Comparison of ENCODE assay signal across 15 mouse cellular contexts in genomic region chr5:144370986-144371385, GRCm38 (mm10). TPM values are rescaled to one million over a fixed set of nuclear protein-coding genes. Genes with fewer than 3 reads are reported as not detected.
DNase-seq lines count a peak whose midpoint lies in the region; ATAC-seq and TF ChIP-seq lines count a peak whose summit lies in the region.
"Had no signal": no experiment of that assay in that cellular context is flagged by ENCODE, and none has a peak within 500 bp of the region (broad histone marks: within the 10 kb centered on the region; RNA-seq: fewer than 3 reads in every experiment).

No protein-coding gene starts in this region.

- no peaks in the 10 kb centered on the region for H3K36me3 ChIP-seq in hindbrain, embryonic 10.5 days
- H3K36me3 ChIP-seq in hindbrain, embryonic 14.5 days (replicated peaks; ENCODE audit: control insufficient read depth, insufficient read depth) = no peaks in the 10 kb centered on the region
- H3K36me3 ChIP-seq in limb, embryonic 11.5 days (ENCODE audit: control insufficient read depth, insufficient read depth, low read length) = no peaks in the 10 kb centered on the region
- H3K36me3 ChIP-seq in liver, postnatal 0 days (replicated peaks; ENCODE audit: insufficient read depth, low read length) = no peaks in the 10 kb centered on the region
- H3K36me3 ChIP-seq: heart, embryonic 13.5 days; hindbrain, embryonic 15.5 days had no signal

- H3K27ac ChIP-seq in hindbrain, embryonic 10.5 days = no peak overlapping the region
- H3K27ac ChIP-seq in hindbrain, embryonic 14.5 days = no peak overlapping the region
- no peak overlapping the region for H3K27ac ChIP-seq in limb, embryonic 11.5 days (replicated peaks; ENCODE audit: low read depth, low read length)
- H3K27ac ChIP-seq in liver, postnatal 0 days (ENCODE audit: low read depth) = peak overlapping the region; percentile 89
- H3K27ac ChIP-seq: heart, embryonic 13.5 days; hindbrain, embryonic 15.5 days had no signal

- H3K27me3 ChIP-seq in hindbrain, embryonic 10.5 days (ENCODE audit: insufficient read depth, poor library complexity, severe bottlenecking) = no peaks in the 10 kb centered on the region
- H3K27me3 ChIP-seq in hindbrain, embryonic 14.5 days (ENCODE audit: control insufficient read depth, insufficient read depth, low read length) = no peaks in the 10 kb centered on the region
- no peaks in the 10 kb centered on the region for H3K27me3 ChIP-seq in limb, embryonic 11.5 days (ENCODE audit: control insufficient read depth, insufficient read depth, low read length)
- no peaks in the 10 kb centered on the region for H3K27me3 ChIP-seq in liver, postnatal 0 days (ENCODE audit: insufficient read depth, low read length)
- H3K27me3 ChIP-seq: heart, embryonic 13.5 days; hindbrain, embryonic 15.5 days; Patski had no signal

- H3K9me3 ChIP-seq in hindbrain, embryonic 10.5 days = no peaks in the 10 kb centered on the region
- no peaks in the 10 kb centered on the region for H3K9me3 ChIP-seq in hindbrain, embryonic 14.5 days (ENCODE audit: control insufficient read depth, low read length)
- H3K9me3 ChIP-seq in limb, embryonic 11.5 days (ENCODE audit: control insufficient read depth, low read length) = no peaks in the 10 kb centered on the region
- no peaks in the 10 kb centered on the region for H3K9me3 ChIP-seq in liver, postnatal 0 days (ENCODE audit: low read length)
- H3K9me3 ChIP-seq: heart, embryonic 13.5 days; hindbrain, embryonic 15.5 days had no signal

- ATAC-seq in hindbrain, embryonic 14.5 days (ENCODE audit: low FRiP score) = no peak
- no peak for ATAC-seq in limb, embryonic 11.5 days (ENCODE audit: insufficient number of reproducible peaks, low FRiP score, low TSS enrichment, low read depth)
- ATAC-seq in liver, postnatal 0 days = peak; percentile 61
- ATAC-seq: Patski had no signal

- 5% methylated on average over 6 of the region's 6 CpGs for WGBS in hindbrain, embryonic 10.5 days
- WGBS in hindbrain, embryonic 14.5 days = 4% methylated on average over 6 of the region's 6 CpGs
- WGBS in limb, embryonic 11.5 days = under 1% methylated on average over 6 of the region's 6 CpGs
- 18% methylated on average over 6 of the region's 6 CpGs for WGBS in liver, postnatal 0 days (ENCODE audit: insufficient replicate concordance)

- no peak; the same call in 1 of the 2 replicates for TF ChIP-seq EP300 in liver, postnatal 0 days (IDR thresholded peaks at IDR 0.05; ENCODE audit: low read depth)

- H3K4me3 ChIP-seq in hindbrain, embryonic 10.5 days = no peak overlapping the region
- no peak overlapping the region for H3K4me3 ChIP-seq in hindbrain, embryonic 14.5 days (replicated peaks; ENCODE audit: low read length)
- H3K4me3 ChIP-seq in limb, embryonic 11.5 days (ENCODE audit: low read depth, low read length) = no peak overlapping the region
- H3K4me3 ChIP-seq in liver, postnatal 0 days (ENCODE audit: low read depth, low read length) = no peak overlapping the region
- H3K4me3 ChIP-seq: heart, embryonic 13.5 days; hindbrain, embryonic 15.5 days had no signal

- no peak for TF ChIP-seq CTCF in liver, postnatal 0 days (IDR thresholded peaks at IDR 0.05; ENCODE audit: low read depth)

- H3K4me1 ChIP-seq in hindbrain, embryonic 10.5 days (replicated peaks) = peaks cover 8% of the 10 kb centered on the region
- H3K4me1 ChIP-seq in hindbrain, embryonic 14.5 days (replicated peaks; ENCODE audit: control insufficient read depth, insufficient read depth, low read length) = no peaks in the 10 kb centered on the region
- H3K4me1 ChIP-seq in limb, embryonic 11.5 days (ENCODE audit: control insufficient read depth, insufficient read depth, low read length) = no peaks in the 10 kb centered on the region
- H3K4me1 ChIP-seq in liver, postnatal 0 days (ENCODE audit: insufficient read depth) = 0 out of 2 replicates have a peak, but pooled peaks cover 3% of the 10 kb centered on the region
- H3K4me1 ChIP-seq: hindbrain, embryonic 15.5 days had no signal

- H3K9ac ChIP-seq in hindbrain, embryonic 14.5 days = no peak overlapping the region
- no peak overlapping the region for H3K9ac ChIP-seq in limb, embryonic 11.5 days (ENCODE audit: low read length)
- no peak overlapping the region for H3K9ac ChIP-seq in liver, postnatal 0 days (replicated peaks)
- H3K9ac ChIP-seq: heart, embryonic 13.5 days; hindbrain, embryonic 15.5 days; lung, embryonic 14.5 days had no signal

- H3K4me2 ChIP-seq in hindbrain, embryonic 14.5 days (replicated peaks) = no peak overlapping the region
- no peak overlapping the region for H3K4me2 ChIP-seq in limb, embryonic 11.5 days (ENCODE audit: low read depth, severe bottlenecking)
- H3K4me2 ChIP-seq in liver, postnatal 0 days (ENCODE audit: low read depth, low read length) = no peak overlapping the region
- H3K4me2 ChIP-seq: heart, embryonic 13.5 days; hindbrain, embryonic 15.5 days; lung, embryonic 14.5 days had no signal

- DNase-seq in hindbrain, embryonic 10.5 days (ENCODE audit: low spot score) = peak; percentile 63
- no peak for DNase-seq in hindbrain, embryonic 14.5 days (ENCODE audit: low spot score)
- peak; percentile 89 for DNase-seq in embryo, embryonic 10 days (ENCODE audit: low spot score)
- peak; percentile 41 for DNase-seq in limb, embryonic 11.5 days (ENCODE audit: low spot score)
- DNase-seq in liver, postnatal 0 days = peak; percentile 49
- no peak for DNase-seq in right cerebral cortex, postnatal 36 days (ENCODE audit: low spot score in 2 of 2)
- DNase-seq in testis, postnatal 14 days (ENCODE audit: low spot score) = no peak
- no peak for DNase-seq in frontal cortex, adult 2 months (ENCODE audit: extremely low spot score in 1 of 2, low spot score in 1 of 2)
- DNase-seq: cerebellum, adult 2 months; kidney, postnatal 10 days; layer of hippocampus, postnatal 36 days; lung, embryonic 14.5 days had no signal

RNA-seq across cellular contexts. Expression of gene Baiap2l1, which starts 13.1 kb away (rescaled TPM):
- 3.8 and 5.2 TPM in 2 replicates for polyA plus RNA-seq in hindbrain, embryonic 10.5 days (2016; fragmentation: Nextera tagmentation; extraction: Ambion mirVana)
- polyA plus RNA-seq in hindbrain, embryonic 14.5 days (2014; fragmentation: Nextera tagmentation; extraction: Ambion mirVana) = 1.8 and 2.1 TPM in 2 replicates
- 3.8 and 4.0 TPM in 2 replicates for polyA plus RNA-seq in limb, embryonic 11.5 days (2014; fragmentation: Nextera tagmentation; extraction: Ambion mirVana)
- 12.3 and 13.3 TPM in 2 replicates for polyA plus RNA-seq in liver, postnatal 0 days (2015; fragmentation: Nextera tagmentation; extraction: Ambion mirVana)
- 0.42 and 0.55 TPM in 2 replicates for polyA plus RNA-seq in frontal cortex, adult 2 months (2012; rRNA removed)

Comparison
In these comparisons a context has a peak if more than half of its experiments do, and no peak if none do; other contexts are left out.
1. DNase-seq: peak in hindbrain, embryonic 10.5 days (single experiment), embryo, embryonic 10 days (single experiment), limb, embryonic 11.5 days (single experiment) and liver, postnatal 0 days (single experiment); none in hindbrain, embryonic 14.5 days (single experiment), right cerebral cortex, postnatal 36 days (0 of 2), testis, postnatal 14 days (single experiment) and frontal cortex, adult 2 months (0 of 2).